Mouse (Mus musculus): ENCODE results near the gene Sowahc.

Sowahc gene

DNA sequence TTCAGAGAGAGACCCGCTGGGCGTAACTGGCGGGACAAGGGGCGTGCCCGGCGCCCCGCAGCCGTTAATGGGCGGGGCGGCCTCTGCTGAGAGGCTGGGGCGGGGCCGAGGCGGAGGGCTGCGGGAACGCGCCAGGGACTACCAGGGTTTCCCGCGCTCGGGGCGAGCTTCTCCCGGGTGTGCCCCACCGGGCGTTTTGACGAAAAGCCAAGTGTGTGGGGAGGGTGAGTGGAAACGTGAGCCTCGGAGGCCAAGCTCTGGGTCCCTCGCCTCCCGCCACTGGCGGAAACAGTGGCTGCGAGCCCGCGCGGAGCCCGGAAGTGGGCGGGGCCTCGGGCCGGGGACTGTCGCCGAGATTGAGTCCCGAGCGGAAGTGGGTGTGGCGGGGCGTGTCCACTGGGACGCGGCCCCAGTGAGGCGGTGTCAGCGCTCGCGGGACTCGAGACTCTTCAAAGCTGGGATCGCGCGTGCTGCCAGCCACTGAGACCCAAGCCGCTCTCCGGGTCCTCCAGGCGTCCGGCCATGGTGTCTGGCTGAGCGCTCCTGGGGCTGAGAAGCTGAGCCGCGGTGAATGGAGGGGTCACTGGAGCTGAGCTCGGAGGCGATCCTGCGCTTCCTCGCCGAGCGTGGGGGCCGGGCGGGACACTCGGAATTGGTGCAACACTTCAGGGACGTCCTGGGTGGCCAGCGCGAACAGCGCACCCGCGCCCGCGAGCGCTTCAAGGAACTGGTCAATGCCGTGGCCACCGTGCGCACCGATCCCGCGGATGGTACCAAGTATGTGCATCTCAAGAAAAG lies at the start of gene Sowahc, which contains the start of gene Sept10:
Gene Sowahc, plus strand, starts transcription at position 481 of the 798 bp plus-strand sequence.
Gene Sept10, minus strand, starts transcription at position 375 of the 798 bp plus-strand sequence.
- in situ Hi-C loops (cut with MboI, MseI), result loop anchor here (5.0 kb wide), 1 partner anchor 101 kb away; the partner anchor contains the start of gene P4ha1

GRCm38 (mm10) chr10:59172539-59172938 lies 49.2 kb upstream of the Sowahc start:
- in situ Hi-C loops (cut with MboI, MseI), result no loop called here

- in situ Hi-C loops (cut with MboI, MseI), result no loop called here
Observed at GRCm38 (mm10) chr10:59179620-59180019, 42.1 kb upstream of the Sowahc start.

DNA sequence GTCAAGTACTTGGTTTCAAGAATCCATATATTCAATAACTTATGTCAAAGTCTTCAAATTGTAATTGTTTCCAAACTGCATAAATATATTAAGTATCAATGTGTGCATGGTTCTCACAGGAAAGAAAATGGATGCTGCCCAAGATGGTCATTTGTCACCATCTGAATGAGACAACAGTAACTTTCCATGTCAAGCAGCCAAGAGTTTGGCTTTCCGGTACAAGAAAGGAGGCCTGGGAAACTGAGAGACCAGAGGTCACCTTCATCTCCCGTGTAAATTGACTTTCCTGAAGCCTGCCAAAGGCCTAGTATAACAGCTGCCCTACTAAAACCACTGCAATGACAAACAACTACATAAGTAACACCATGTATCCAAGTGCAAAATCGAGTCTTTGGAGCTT lies 39.4 kb upstream of the Sowahc start:
- in situ Hi-C loops (cut with MboI, MseI), result no loop called here

- in situ Hi-C loops (cut with MboI, MseI), result no loop called here
Observed at GRCm38 (mm10) chr10:59194891-59195290, 26.9 kb upstream of the Sowahc start.

GRCm38 (mm10) chr10:59196763-59197162 lies 25.0 kb upstream of the Sowahc start:
- in situ Hi-C loops (cut with MboI, MseI), result no loop called here

DNA sequence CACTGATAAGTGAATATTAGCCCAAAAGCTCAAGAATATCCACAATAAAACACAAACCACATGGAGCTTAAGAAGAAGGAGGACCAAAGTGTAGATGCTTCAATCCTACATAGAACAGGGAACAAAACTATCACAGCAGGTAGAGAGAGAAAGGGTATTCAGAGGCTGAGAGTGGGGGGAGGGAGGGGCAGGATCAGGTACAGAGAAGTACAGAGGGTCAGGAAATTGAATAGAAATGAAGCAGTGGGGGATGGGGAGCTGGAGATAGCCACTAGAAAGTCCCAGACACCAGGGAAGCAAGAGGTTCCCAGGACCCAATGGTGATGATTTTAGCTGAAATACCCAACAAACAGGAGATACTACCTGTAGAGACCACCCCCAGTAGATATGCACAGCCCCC lies 21.7 kb upstream of the Sowahc start:
- in situ Hi-C loops (cut with MboI, MseI), result no loop called here

GRCm38 (mm10) chr10:59220824-59221472 lies 805 bp upstream of the Sowahc start:
- in situ Hi-C loops (cut with MboI, MseI), result loop anchor here (5.0 kb wide), 1 partner anchor 101 kb away; the partner anchor contains the start of gene P4ha1

GRCm38 (mm10) chr10:59222271-59223101 lies 733 bp downstream of the Sowahc start:
- in situ Hi-C loops (cut with MboI, MseI), result loop anchor here (5.0 kb wide), 1 partner anchor 100 kb away; the partner anchor contains the start of gene P4ha1

DNA sequence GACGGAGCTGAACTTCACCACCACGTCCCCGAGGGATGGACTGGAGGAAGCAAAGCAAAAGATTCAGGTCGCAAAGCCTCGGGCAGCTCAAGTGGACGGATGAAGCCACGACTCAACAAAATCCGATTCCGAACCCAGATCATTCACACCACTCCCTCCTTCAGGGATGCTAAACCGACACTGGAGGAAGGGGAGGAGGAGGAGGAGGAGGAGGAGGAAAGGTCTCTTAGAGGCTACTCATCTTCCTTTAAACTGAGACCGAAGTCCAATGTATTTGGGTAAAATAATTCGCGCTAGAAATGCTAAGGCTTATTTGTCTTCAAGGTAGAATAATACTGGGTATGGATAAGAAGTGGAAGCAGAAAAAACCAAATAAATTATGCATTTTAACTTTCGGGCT lies 1.5 kb downstream of the Sowahc start:
- in situ Hi-C loops (cut with MboI, MseI), result loop anchor here (5.0 kb wide), 1 partner anchor 99 kb away; the partner anchor contains the start of gene P4ha1

- in situ Hi-C loops (cut with MboI, MseI), result loop anchor here (5.0 kb wide), 1 partner anchor 98 kb away; the partner anchor contains the start of gene P4ha1
Observed at GRCm38 (mm10) chr10:59223890-59224289, 2.1 kb downstream of the Sowahc start.

DNA sequence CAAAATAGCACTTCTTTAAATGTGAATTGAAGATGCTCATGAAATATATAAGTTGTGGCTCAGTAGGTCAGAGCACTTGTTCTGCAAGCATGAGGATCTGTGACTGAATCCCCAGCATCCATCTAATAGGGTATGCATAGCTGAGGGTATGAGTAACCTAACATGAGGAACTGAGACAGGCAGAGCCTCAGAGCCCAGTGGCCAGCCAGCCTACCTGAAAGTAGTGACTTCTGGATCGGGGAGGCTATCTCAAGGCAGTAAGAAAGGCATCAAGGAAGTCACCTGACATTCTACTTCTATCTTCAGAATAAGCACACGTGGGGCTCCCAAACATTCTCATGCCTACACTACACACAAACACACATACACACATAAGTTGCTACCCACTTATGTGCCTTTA lies 3.4 kb downstream of the Sowahc start:
- in situ Hi-C loops (cut with MboI, MseI), result no loop called here

- in situ Hi-C loops (cut with MboI, MseI), result no loop called here
Observed at GRCm38 (mm10) chr10:59229205-59229820, 7.6 kb downstream of the Sowahc start.

DNA sequence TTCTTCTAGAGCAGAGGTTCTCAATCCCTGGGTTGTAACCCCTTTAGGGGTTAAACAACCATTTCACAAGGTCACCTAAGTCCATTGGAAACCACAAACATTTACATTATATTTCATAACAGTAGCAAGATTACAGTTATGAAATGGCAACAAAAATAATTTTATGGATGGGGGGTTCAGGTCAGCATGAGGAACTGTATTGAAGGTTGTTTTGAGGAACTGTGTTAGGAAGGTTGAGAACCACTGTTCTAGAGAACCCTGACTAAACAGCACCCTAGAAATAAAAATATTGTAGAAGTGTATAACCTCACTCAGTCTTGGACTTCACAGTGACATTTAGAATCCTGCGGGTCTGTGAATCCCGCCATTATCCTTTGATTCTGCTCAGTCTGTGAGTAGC lies 13.5 kb downstream of the Sowahc start:
- in situ Hi-C loops (cut with MboI, MseI), result no loop called here

DNA sequence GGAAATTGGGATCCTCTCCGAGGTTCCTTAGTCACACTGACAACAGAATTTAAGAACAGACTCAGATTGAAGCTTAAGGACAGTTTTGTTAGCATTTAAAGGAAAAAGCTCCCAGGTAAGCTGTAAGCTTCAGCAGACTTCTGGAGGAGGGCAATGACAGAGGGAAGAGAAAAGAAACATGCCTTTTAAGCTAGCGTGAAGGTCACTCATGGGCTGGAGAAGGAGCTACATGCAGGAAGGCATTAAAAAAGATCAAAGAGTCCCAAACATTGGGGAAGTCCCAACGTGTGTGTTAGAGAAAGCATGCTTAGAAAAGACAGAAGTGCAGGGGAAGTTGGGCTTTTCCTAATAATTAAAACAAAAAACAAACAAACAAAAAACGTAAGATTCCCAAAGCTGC lies 14.1 kb downstream of the Sowahc start:
- in situ Hi-C loops (cut with MboI, MseI), result no loop called here

GRCm38 (mm10) chr10:59236486-59236885 lies 14.7 kb downstream of the Sowahc start:
- in situ Hi-C loops (cut with MboI, MseI), result no loop called here

DNA sequence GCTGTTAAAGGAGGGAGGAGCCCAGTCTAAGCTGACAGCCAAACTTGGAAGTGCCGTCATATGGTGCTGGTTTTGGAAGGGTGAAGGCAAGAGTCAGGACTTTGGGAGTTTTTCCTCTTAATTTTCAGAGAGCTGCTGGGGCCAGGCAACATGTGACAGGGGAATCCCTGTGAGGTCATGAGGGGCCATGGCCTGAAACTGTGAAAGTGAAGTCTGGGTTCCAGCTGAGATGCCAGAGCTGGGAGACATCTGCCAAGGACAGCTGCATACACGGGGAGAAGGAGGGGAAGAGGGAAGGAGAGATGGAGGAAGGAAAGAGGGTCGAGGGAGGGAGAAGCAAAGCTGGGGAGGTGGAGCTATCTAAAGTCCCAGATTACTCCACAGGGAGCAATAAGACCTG lies 16.0 kb downstream of the Sowahc start:
- in situ Hi-C loops (cut with MboI, MseI), result no loop called here

GRCm38 (mm10) chr10:59241141-59241541 lies 19.4 kb downstream of the Sowahc start:
- in situ Hi-C loops (cut with MboI, MseI), result no loop called here

DNA sequence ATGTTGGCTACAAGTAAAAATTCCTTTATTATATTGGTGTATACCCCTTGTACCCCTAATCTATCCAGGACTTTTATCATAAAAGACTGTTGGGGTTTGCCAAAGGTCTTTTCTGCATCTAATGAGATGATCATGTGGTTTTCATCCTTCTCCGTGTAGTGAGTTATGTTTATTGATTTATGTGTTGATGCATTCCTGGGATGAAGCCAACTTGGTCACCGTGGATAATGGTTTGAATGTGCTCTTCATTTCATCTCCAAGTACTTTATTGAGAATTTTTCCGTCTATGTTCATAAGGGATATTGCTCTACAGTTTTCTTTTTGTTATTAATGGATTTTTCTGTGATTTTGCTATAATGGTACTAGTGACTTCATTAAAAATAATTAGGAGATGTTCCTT lies 27.8 kb downstream of the Sowahc start:
- in situ Hi-C loops (cut with MboI, MseI), result no loop called here

DNA sequence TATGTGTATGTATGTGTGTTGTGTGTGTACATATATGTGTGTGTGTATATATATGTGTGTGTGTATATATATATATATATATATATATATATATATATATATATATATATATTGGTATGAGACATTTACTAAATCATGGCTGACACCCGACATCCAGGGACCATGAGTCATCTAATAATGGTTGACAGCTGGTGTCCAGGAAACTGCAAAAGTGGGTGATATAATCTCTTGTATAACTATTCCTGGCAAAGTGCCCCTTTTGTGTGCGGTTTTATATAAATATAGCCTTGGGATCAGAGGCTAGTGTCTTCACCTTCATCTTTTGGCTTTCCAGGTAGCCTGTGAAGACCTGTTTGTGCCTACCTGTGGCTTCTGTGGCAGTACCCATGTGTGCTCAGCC lies 28.9 kb downstream of the Sowahc start:
- in situ Hi-C loops (cut with MboI, MseI), result no loop called here

GRCm38 (mm10) chr10:59251980-59252379 lies 30.2 kb downstream of the Sowahc start:
- in situ Hi-C loops (cut with MboI, MseI), result no loop called here
